Mouse (Mus musculus) kidney, adult 8-10 months (tissue): ENCODE measurements around the gene Fadd.
A peak's percentile ranks its signal among the peaks of the same experiment; 100 is the strongest.

Experiments
- DNase-seq, 2 experiments: peaks; one replicate each; pipeline ENCODE4 v3.0.0; 2022

Gene Fadd

GRCm38 (mm10) chr7:144582284-144582980 is at the start of gene Fadd:
Fadd (minus strand) TSS chr7:144582463.
- peak; percentile 93 to 96 for DNase-seq

DNA sequence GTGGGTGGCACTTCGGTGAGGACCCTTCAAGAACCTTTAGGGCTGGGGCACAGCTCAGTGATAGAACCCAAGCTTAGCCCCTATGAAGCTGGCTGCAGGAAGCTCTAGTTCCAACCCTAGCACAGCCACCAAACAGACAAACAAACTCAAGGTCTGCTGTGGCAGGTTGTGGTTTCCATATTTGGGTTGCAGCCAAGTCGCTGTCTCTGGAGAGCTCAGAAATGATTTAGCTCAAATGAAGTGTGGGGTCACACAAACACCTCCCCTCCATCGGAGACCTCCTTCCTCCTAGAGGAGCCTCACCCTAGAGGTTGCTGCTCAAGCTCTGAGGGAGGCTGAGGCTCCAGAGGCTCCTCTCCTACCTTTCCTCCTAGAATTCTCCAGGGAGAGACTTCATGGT is 48.4 kb upstream of the Fadd start:
- no peak for DNase-seq

- no peak for DNase-seq
Observed at GRCm38 (mm10) chr7:144628334-144628915, 46.2 kb upstream of the Fadd start.

DNA sequence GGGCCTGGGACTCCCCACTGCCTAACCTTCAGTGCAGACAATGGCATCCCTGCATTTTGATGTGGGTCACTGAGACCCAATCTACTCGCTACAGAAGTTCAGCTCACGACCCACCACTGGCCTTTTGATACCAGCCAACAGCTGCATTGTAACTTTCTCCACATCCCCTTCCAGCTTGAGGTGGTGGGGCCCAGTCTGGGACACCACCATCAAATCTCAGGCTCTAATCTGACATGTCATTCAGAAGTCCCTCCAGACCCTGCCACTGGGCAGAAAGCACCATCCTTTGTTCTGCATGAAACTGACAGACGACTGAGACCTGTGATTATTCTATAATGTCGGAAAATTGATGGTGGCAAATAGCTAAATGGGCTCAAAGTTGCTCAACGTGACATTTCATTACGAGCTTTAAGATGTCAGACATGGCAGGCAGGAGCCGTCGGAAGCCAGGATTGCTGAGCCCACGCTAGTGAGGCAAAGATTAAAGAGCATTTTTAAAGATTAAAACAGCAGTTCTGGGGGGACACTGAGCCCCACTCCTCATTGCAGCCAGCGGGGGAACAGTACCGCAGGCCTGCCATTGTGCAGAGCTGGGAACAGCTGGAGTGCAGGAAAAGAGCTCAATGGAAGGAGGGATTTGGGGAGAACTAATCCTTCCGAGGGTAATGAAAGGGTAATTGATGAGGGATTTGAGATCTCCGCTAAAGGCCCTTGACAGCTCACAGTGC is 45.5 kb upstream of the Fadd start:
- DNase-seq, result no peak

- no peak for DNase-seq
Observed at GRCm38 (mm10) chr7:144626042-144626441, 43.8 kb upstream of the Fadd start.

- DNase-seq, result no peak
Observed at GRCm38 (mm10) chr7:144620721-144621681, 38.7 kb upstream of the Fadd start.

DNA sequence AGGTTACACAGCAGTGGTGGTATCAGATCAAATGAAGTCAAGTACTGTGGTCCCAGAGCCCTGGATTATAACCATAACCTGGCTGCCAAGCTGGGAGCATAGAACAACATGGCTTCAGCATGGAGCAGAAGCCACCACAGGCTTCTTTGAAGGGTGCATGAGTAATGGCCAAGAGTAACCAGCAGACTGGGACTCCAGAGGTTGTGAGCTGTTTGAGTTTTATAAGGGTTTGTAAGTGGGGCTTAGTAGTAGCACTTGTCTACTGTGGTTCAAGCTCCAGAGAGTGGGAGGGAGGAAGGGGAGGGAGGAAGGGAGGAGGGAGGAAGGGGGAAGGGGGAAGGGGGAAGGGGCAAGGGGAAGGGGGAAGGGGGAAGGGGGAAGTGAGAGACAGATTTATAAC is 38.1 kb upstream of the Fadd start:
- no peak for DNase-seq

DNA sequence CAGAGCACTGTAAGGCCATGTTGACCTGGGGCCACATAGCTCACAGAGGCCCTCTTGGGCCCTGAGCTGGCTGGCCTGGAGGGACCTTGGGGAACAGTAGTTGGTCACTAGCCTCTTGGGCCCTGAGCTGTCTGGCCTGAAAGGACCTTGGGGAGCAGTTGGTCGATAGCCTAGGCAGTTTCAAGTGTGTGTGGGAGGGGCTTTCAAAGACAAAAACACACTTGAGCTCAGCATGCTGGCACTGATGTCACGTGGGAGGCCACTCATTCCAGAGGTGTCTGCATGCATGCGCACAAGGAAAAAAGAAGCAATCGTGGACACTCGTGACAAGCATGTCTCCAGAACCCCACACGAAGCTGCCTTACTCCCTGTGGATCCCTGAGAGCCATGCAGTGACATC is 33.1 kb upstream of the Fadd start:
- no peak for DNase-seq

DNA sequence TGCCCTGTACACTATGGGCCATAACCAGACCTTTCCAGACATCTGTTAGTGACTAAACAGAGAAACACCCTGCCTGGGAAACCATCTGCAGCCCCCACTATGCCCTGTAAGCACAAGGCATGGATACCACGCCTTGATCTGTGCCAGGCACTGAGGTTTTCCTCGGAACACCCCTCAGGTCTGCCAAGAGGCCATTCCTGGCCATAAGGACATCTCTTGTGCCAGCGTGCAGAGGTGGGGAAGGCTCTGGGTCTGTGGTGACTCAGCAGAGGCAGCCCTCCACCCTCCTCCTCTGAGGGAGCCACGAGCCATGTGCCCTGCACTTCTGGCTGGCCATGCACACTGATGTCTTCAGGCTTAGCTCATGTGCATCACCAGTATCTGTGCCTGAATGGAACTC is 30.6 kb upstream of the Fadd start:
- no peak for DNase-seq

DNA sequence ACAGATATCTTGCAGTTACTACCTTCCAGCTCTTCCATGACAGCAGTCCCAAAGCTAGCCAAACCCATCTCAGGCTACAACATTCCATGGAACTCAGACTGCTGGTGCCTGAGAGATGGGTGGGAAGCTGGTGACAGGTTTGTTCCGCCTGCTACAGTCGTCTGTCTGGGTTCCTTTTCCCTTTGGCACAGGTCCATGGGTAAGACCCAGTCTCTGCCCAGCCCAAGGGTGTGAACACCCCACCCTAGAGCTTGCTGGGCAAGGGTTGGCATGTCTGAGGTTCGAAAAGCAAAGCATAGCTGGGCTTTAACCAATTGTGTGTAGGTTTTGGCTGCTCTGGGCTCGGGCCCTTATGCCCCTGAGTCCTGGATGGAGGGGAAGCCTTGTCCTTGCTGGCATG is 30.1 kb upstream of the Fadd start:
- no peak for DNase-seq

GRCm38 (mm10) chr7:144611595-144611994 is 29.3 kb upstream of the Fadd start:
- DNase-seq, result no peak

- no peak for DNase-seq
Observed at GRCm38 (mm10) chr7:144609568-144609967, 27.3 kb upstream of the Fadd start.

DNA sequence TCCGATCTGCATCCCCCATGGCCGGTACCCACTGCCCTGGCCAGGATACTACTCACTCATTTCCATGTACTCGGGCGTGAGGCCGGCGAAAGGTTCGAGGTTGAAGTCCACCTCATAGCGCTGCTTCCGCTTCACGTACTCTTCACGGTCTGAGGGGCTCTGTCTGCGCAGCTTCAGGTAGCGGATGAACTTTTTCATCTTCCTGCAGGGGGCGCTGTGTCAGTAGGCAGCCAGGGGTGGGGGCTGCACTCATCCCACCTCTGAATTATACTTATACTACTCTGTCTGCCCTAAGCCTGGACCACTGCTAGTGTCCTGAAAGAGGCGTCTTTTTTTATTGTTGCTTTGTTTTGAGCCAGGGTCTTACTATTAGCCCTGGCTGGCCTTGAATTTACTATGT is 25.6 kb upstream of the Fadd start:
- no peak for DNase-seq

DNA sequence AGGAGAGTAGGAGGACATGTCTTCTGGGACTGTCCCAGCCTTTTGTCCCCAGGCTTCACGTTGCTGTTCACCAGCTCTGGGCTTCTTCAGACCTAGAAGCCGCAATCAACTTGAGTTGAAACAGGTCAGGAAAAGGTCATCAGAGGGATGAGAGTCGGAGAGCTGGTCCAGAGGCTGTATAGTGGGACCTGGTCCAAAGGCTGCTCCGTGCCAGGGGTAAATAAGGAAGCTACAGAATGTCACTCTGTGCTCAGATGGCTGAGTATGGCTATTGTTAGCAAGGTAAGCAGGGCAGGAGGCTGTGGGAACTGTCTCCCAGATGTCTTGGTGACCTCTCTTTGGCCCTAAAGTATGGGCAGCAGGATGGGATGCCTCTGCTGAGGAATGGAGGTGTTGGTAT is 22.5 kb upstream of the Fadd start:
- no peak for DNase-seq

DNA sequence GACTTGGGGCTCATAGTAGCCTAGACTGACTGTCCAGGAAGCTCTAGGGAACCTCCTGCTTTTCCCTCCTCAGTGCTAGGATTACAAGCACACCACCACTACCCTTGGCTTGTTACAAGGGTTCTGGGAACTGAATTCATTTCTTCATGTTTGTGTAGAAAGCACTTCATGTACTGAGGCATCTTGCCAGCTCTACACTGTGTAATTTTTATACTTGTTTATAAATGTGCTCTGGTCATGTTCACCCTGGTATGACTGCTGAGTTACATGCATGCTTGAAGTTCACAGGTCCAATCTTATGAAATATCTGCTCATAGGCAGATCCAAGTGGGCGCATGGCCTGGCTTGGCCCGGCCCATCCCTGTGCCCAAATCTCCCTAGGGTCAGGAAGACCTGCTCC is 22.0 kb upstream of the Fadd start:
- no peak for DNase-seq

GRCm38 (mm10) chr7:144600333-144600900 is 18.2 kb upstream of the Fadd start:
- no peak for DNase-seq

DNA sequence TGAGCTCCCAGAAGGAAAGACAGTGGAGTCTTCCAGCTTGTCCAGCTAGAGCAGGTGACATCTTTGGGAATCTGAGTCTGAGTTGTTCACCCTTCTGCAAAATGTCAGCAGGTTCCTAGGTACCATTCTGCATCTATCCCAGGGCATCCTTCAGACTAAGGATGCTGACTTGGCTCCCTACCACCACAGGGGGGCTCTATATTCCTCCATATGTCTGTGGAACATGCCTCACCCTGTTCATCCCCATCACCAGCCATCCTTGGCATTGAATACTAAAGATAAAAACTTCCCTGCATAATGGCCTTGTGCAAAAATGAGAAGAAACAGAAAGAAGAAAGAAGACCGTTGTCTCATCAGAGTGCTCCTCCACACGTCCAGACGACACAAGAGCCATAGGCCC is 7.2 kb upstream of the Fadd start:
- DNase-seq, result no peak

GRCm38 (mm10) chr7:144587291-144587690 is 5.0 kb upstream of the Fadd start:
- peak in 1 of 2 experiments; percentile 41 for DNase-seq

GRCm38 (mm10) chr7:144585648-144586047 is 3.4 kb upstream of the Fadd start:
- peak in 1 of 2 experiments; percentile 71 for DNase-seq

DNA sequence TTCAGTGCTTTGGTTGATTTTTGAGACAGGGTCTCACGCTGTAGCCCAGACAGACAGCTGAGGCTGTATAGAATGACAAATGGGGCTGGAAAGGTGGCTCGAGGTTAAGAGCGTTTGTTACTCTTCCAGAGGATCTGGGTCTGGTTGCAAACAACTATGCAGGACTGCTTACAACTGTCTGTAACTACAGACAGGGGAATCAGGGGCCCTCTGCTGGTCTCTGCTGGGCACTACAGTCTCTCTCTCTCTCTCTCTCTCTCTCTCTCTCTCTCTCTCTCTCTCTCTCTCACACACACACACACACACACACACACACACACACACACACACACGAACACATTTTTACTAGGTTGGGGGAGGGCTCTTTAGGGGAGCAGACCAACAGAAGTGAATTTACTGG is 1.4 kb upstream of the Fadd start:
- DNase-seq, result peak in 1 of 2 experiments; percentile 51

- peak; percentile 90 to 91 for DNase-seq
Observed at GRCm38 (mm10) chr7:144581559-144582283, 542 bp downstream of the Fadd start.

DNA sequence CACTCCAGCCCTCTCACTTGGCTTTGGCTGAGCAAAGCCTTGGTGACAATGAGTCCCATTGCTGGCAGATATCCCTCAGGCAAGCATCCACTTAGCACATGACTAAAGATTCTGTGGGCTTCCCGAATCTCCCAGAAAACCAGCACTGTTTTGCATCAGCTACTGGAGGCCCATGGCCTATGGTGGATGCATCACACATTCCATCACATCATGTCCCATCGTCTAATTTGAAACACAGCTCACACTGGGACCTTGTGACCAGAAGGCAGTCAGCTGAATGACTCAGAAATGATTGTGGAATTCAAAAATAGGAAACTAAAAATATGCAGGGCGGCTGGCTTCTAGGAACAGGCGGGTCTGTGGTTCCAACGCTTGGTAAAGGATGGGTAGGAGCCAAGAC is 4.4 kb downstream of the Fadd start:
- DNase-seq, result no peak
